Mouse (Mus musculus) neutrophil, adult 59 days (primary cell): Measurements from ENCODE around the gene Aldoart1. TPM values are rescaled to one million over a fixed set of nuclear protein-coding genes. Genes with fewer than 3 reads are reported as not detected.

Source experiments
- total RNA-seq, 2 experiments: library from RNA; stranded (reverse); gene quantifications; 1 replicate in 1 of 2; 2 replicates in 1 of 2; pipeline ENCODE4 v1.2.4; 2023

Aldoart1 gene
- not detected for total RNA-seq

DNA sequence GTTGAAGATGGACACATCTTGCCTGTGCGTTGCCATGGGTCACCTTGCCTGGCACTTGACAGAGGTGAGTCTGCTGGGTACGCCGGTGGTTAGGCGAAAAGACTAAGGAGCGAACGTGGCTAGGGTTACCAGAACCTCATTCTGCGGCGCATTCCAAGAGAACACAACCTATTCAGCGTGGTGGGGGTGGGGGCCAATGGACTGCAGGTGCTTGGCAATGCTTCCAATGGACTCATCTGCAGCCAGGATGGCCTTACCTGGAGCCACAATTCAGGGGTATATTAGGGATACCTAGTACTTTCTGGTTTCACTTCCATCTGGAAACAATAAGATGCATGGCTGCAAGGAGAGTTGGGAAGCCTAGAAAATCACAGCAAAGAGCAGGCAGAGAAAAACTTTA, at the start of gene Aldoart1:
Aldoart1 (minus strand) TSS at position 101 of the 400 bp plus-strand sequence.

